Mouse (Mus musculus) fat pad, adult 2 months (tissue): ENCODE data around the gene Map6.

Experiments used
- DNase-seq: peaks from one replicate; pipeline ENCODE4 v3.0.0-alpha.2; 2011; ENCODE audit warnings: low read depth, low spot score; ENCODE audit errors: extremely low read depth

Gene Map6

GRCm38 (mm10) chr7:99267251-99267896 lies at the start of gene Map6:
Gene Map6, plus strand, starts transcription at chr7:99267447.
- DNase-seq, result no peak

GRCm38 (mm10) chr7:99224225-99224624 lies 43.0 kb upstream of the Map6 start:
- no peak for DNase-seq

- no peak for DNase-seq
These were observed 42.5 kb upstream of the Map6 start for GRCm38 (mm10) chr7:99224648-99225190.

- DNase-seq, result no peak
These were observed 41.8 kb upstream of the Map6 start for GRCm38 (mm10) chr7:99225421-99225820.

- DNase-seq, result no peak
These were observed 40.6 kb upstream of the Map6 start for GRCm38 (mm10) chr7:99226662-99227061.

GRCm38 (mm10) chr7:99227267-99227666 lies 40.0 kb upstream of the Map6 start:
- DNase-seq, result peak; percentile 40

GRCm38 (mm10) chr7:99228825-99229224 lies 38.4 kb upstream of the Map6 start:
- DNase-seq, result no peak

- no peak for DNase-seq
These were observed 37.8 kb upstream of the Map6 start for GRCm38 (mm10) chr7:99229411-99229810.

- DNase-seq, result no peak
These were observed 37.0 kb upstream of the Map6 start for GRCm38 (mm10) chr7:99230061-99230747.

GRCm38 (mm10) chr7:99232571-99232970 lies 34.7 kb upstream of the Map6 start:
- no peak for DNase-seq

GRCm38 (mm10) chr7:99234916-99235315 lies 32.3 kb upstream of the Map6 start:
- DNase-seq, result no peak

GRCm38 (mm10) chr7:99235657-99236056 lies 31.6 kb upstream of the Map6 start:
- no peak for DNase-seq

- DNase-seq, result no peak
These were observed 30.2 kb upstream of the Map6 start for GRCm38 (mm10) chr7:99236888-99237660.

GRCm38 (mm10) chr7:99238417-99238816 lies 28.8 kb upstream of the Map6 start, which contains the start of gene Mogat2:
Gene Mogat2, minus strand, starts transcription at chr7:99238619.
- DNase-seq, result no peak

GRCm38 (mm10) chr7:99242097-99242496 lies 25.1 kb upstream of the Map6 start:
- no peak for DNase-seq

GRCm38 (mm10) chr7:99248157-99248742 lies 19.0 kb upstream of the Map6 start:
- no peak for DNase-seq

- no peak for DNase-seq
These were observed 18.2 kb upstream of the Map6 start for GRCm38 (mm10) chr7:99248906-99249581.

- DNase-seq, result no peak
These were observed 17.7 kb upstream of the Map6 start for GRCm38 (mm10) chr7:99249582-99249911.

- DNase-seq, result no peak
These were observed 16.9 kb upstream of the Map6 start for GRCm38 (mm10) chr7:99250386-99250785.

- no peak for DNase-seq
These were observed 12.2 kb upstream of the Map6 start for GRCm38 (mm10) chr7:99255006-99255405.

GRCm38 (mm10) chr7:99261900-99262299 lies 5.3 kb upstream of the Map6 start:
- DNase-seq, result no peak
